Mouse (Mus musculus) retina, postnatal 1 day (tissue): ENCODE measurements around the gene Elavl4.

Experiments used
- DNase-seq: peaks from one replicate; pipeline ENCODE4 v3.0.0-alpha.2; 2012

The Elavl4 gene

DNA sequence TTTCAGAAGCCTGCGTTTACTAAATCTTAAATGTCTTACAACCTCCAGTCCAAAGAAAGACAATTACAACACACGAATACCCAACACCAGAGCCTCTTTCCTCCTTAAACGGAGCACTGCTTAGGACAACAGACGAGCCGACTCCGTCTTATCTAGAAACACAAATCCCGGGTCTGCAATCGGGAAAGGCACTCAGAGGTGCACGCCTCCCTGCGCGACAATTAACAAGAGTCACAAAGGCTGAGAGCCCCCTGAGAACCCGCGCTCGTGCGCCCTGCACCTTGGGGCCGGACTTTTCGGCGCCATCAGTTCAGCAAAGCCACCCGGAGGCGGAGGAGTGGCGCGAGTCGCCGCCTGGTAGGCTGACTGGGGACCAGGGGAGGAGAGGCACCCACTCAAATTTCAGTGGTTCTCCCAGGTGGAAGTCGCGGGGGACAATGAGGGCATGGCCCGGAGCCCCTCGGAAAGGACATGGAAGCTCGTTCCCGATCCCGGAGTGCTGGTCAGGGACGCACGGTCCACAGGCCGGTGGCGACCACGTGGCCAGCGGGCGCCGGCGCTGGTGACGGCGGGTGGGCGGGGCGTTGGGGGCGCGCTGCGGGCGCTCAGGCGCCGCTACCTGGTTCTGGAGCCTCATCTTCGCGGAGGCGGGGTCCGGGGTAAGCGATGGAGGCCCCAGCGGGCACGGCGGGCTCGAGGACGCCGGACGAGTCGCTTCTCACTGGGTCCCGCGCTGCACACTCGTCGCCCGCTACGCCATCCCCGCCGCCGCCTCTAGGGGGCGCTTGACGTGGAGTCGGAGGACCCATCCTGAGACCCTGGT is at the start of gene Elavl4:
Gene Elavl4 (minus strand): TSS at position 732 of the 823 bp plus-strand sequence.
- DNase-seq: peak; percentile 87

DNA sequence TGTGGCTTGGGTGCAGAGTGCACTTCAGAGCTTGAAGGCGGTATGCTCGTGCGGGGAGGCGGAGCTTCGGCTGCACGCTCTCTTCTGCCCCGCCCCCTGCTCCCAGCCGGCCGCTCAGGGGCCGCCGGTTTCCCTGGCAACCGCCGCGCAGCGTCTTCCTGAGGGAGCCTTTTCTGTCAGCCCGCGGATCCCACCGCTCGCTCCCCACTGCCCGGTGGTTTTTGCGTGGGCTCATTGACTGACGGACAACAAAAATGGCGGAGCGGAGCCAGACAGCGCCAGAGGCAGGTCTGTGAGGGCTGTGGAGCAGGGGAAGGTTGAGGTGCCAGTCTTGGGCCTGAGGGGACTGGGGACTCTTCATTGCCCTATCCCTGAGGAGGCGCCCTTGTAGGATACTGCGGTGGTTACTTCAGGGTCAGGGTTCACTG is 45.9 kb upstream of the Elavl4 start, which contains the start of gene Agbl4:
Gene Agbl4 (plus strand): TSS at position 44 of the 428 bp plus-strand sequence.
- DNase-seq: peak; percentile 92

GRCm38 (mm10) chr4:110396221-110396620 is 44.5 kb upstream of the Elavl4 start:
- DNase-seq: no peak

- peak; percentile 11 for DNase-seq
Observed at GRCm38 (mm10) chr4:110360568-110360967, 8.9 kb upstream of the Elavl4 start.

DNA sequence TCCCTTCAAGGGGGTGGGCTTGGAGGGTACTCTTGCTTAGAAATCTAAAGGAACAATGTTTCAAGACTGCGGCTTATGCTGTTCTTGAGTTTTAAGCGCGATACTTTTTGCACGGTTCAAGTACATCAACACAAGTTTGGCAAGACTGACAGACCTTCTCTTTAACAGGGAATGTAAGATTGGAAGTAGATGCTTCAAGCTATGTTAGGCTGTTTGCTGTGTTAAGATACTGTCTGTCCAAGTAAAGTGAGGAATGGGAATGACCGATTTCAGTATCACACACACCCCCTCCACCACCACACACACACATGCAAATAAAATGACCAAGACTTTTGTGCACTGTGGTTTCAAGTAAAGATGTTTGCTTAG is 276 bp upstream of the Elavl4 start:
- no peak for DNase-seq

- no peak for DNase-seq
Observed at GRCm38 (mm10) chr4:110350856-110351177, 892 bp downstream of the Elavl4 start.

- no peak for DNase-seq
Observed at GRCm38 (mm10) chr4:110323912-110324311, 27.8 kb downstream of the Elavl4 start.

- DNase-seq: no peak
Observed at GRCm38 (mm10) chr4:110312126-110312525, 39.6 kb downstream of the Elavl4 start.

DNA sequence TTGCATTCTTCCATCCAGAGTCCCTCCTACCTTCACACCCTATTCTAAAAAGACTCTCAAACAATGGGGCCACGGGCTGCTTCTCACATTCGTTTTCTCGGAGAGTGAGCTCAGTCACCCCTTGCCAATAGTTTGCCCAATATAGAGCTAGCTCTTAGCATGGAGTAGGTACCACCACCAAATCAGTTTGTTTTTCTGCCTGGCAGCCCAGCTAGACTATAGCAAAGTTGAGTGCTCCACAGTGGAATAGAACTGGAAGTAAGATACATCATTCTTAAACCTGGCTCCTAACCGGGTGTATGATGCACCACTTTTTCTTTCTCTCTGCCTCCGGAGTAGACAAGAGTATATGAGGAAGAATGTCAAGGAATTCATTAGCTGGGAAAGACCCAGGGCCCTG is 44.7 kb downstream of the Elavl4 start:
- no peak for DNase-seq

DNA sequence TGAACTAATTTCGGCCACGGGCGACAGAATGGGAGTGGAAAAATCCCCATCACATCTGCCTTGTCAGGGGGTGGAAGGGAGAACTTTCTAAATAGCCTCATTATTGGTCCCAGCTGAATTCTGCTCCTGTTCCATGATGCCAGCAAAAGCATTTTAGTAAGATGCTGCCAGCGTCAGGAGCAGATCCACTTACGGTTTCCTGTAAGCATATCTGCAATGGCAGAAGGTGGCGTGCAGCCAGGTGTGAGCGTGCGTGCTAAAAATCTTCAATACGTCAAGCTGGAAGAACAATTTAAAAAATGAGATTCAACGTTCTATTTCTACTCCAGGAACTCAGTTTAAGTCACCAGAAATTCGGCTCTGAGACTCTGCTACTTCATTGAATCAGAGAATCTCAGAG is 45.1 kb downstream of the Elavl4 start:
- no peak for DNase-seq

DNA sequence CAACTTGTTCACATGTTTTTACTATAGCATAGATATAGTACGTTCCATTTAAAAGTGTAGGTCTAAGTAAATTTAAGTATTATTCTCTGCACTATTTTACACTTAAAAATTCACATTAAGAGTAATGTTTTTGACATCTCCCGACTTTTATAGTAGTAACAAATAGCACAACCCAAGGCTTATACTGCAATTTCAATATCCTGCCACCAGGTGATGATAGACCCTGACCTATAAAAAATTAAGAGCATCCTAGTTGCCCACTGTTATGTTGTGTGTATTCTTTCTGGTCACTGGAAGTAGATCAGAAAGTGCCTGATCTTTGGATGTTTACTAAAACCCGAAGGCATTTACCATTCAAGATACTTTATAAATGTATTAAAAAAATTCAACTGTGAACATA is 55.9 kb downstream of the Elavl4 start:
- no peak for DNase-seq

DNA sequence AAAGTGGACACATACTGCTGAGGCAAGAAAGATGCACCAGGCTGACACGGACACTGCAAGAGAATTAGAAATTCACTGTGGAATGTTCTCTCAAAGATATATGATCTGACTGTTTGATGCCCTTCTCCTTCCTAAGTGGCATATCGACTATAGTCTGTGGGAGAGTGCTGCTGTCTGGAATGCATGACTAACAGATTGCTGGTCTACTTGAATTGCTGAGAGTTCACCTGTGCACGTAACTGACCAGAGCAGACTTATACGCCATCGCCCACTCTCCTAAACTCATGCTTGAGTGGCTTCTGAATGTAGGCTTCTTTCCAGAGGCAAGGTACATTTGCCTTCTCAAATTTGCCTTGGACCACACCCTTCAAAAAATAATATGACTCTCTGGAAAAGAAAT is 58.5 kb downstream of the Elavl4 start:
- no peak for DNase-seq

DNA sequence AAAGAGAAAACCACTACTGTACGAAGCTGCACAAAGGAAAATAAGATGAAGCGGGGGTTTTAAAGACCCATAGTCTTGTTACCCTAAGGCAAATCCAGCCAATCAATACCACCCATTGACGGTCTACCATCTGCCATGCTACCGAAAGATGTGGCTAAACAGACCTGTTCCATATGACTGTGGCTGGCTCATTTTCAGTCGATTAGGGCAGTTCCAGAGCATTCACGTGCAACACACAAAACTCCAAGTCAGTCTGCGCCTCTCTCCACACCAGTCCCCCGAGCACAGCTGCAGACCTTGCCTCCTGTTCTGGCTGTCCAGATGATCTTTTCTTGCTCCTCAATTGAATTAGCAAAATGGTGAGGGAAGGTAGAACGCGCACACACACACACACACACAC is 59.2 kb downstream of the Elavl4 start:
- DNase-seq: peak; percentile 24

DNA sequence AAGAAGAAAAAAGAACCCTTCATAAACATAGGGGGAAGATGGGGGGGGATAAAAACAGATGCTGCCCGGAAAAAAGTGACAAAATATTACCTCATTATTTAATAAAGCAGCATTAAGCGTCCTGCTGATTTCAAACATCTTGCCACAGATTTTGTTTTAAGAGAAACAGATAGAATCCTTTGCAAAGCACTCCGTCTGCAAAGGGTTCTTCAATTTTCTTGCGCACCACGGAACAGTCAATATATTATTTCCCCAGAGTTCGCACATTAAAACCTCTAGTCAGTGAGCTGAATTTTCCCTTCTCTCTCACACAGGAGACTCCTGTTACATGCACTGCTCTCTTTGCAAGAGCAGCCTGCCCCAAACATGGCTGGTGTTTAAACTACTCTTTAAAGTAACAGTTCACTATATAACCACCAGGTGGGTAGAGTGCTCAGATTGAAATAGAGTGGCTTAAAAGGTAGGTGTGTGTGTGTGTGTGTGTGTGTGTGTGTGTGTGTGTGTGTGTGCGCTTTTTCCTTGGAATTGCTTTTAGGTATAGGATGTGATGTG is 61.1 kb downstream of the Elavl4 start:
- DNase-seq: peak; percentile 39

- DNase-seq: peak; percentile 68
Observed at GRCm38 (mm10) chr4:110290056-110290455, 61.7 kb downstream of the Elavl4 start.

DNA sequence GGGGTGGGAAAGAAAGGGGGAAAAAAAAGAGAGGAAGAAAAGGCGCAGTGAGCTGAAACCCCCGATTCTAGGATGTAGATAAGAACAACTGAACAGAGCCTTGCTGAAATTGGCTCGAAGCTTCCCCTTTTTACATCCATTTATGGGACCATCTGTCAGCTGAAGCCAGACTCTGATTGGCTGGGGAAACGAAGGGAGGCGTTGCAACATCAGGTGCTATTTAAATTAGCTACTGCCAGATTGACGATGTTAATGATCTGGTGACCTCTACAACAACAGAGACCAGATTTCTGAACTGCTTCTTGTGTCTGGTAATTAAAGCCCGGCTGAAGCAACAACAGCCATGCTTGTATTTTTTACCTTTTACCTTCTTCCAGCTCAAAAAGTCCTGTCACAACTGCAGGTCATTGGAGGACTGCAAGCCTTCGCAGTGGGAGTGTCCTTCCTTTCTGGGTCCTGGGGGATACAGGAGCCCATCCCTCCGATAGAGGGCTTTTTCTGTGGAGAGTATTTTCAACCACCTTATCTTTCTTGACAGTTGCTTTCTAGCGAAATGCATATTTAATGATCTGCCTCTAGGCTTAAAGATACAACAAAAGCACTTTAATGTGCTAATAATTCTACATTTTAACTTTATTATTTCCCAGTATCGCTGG is 64.2 kb downstream of the Elavl4 start:
- peak; percentile 73 for DNase-seq

DNA sequence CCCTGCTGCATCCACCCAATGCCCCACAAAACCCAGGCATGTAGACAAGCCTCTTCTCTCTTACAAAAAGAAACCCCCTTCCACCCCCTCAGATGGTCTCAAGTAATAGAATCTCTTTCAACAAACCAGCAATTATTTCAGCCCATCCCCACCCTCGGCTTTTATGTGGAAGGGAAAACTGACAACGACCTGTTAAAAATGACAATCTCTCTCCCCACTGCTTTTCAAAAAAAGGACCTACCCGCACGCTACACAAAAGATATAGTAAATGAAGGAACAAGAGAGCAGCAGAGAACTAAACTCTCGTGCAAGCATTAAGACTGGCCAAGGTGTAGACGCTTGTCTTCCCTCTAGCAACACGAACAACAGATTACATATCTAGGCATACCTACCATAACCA is 64.9 kb downstream of the Elavl4 start:
- DNase-seq: no peak

DNA sequence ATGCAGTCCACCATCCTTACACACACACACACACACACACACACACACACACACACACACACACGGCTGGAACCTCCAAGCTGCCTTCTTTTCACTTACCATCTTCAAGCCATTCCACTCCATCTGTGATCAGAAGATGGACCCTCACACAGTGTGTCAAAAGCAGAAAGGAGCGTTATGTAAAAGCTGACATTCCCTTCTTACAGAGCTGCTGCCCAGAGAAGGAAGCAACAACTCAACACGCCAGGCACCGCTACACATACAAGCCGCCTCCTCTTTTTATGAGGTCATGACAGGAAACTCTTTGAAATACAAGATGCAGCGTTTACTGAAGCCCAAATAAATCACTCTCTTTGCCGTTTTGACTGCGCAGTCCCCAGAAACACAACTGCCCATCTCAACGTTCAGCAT is 65.3 kb downstream of the Elavl4 start:
- DNase-seq: peak; percentile 55

- DNase-seq: peak; percentile 90
Observed at GRCm38 (mm10) chr4:110285346-110286330, 66.1 kb downstream of the Elavl4 start.

- DNase-seq: peak; percentile 28
Observed at GRCm38 (mm10) chr4:110284446-110284845, 67.3 kb downstream of the Elavl4 start.

GRCm38 (mm10) chr4:110270046-110270445 is 81.7 kb downstream of the Elavl4 start:
- no peak for DNase-seq

- no peak for DNase-seq
Observed at GRCm38 (mm10) chr4:110266804-110267575, 84.7 kb downstream of the Elavl4 start.
